Comparison of ENCODE assay signal across 12 mouse cellular contexts in genomic region chr4:136820069-136820522, GRCm38 (mm10). TPM values are rescaled to one million over a fixed set of nuclear protein-coding genes. Genes with fewer than 3 reads are reported as not detected.
DNase-seq lines count a peak whose midpoint lies in the region; ATAC-seq and TF ChIP-seq lines count a peak whose summit lies in the region.
"Had no signal": no experiment of that assay in that cellular context is flagged by ENCODE, and none has a peak within 500 bp of the region (broad histone marks: within the 10 kb centered on the region; RNA-seq: fewer than 3 reads in every experiment).

No protein-coding gene starts in this region.

- H3K9ac ChIP-seq in embryonic facial prominence, embryonic 12.5 days: no peak overlapping the region
- H3K9ac ChIP-seq in hindbrain, embryonic 15.5 days: no peak overlapping the region
- no peak overlapping the region for H3K9ac ChIP-seq in neural tube, embryonic 14.5 days (replicated peaks; ENCODE audit: low read depth, low read length)
- H3K9ac ChIP-seq in intestine, postnatal 0 days (ENCODE audit: low read depth, low read length): no peak overlapping the region
- no peak overlapping the region for H3K9ac ChIP-seq in heart, adult 2 months (ENCODE audit: low read depth, low read length)
- H3K9ac ChIP-seq: embryonic facial prominence, embryonic 15.5 days had no signal

- peak overlapping the region; percentile 56; the same call in 1 of the 2 replicates for H3K27ac ChIP-seq in embryonic facial prominence, embryonic 12.5 days
- H3K27ac ChIP-seq in hindbrain, embryonic 15.5 days (replicated peaks): peak overlapping the region; percentile 75
- peak overlapping the region; percentile 66 for H3K27ac ChIP-seq in neural tube, embryonic 14.5 days (ENCODE audit: low read depth, low read length)
- no peak overlapping the region for H3K27ac ChIP-seq in intestine, postnatal 0 days (ENCODE audit: low read depth, low read length)
- H3K27ac ChIP-seq in heart, adult 2 months: no peak overlapping the region
- H3K27ac ChIP-seq: embryonic facial prominence, embryonic 15.5 days had no signal

- intact Hi-C loops in heart, adult 2 months (cut with DNase I): no loop called here

- no peak for ATAC-seq in embryonic facial prominence, embryonic 12.5 days (ENCODE audit: insufficient number of reproducible peaks, insufficient read depth, low FRiP score, low TSS enrichment)
- ATAC-seq in hindbrain, embryonic 15.5 days (ENCODE audit: low FRiP score, low read depth): peak; percentile 50; the same call in 1 of the 2 replicates
- ATAC-seq in neural tube, embryonic 14.5 days (ENCODE audit: low read depth): peak; percentile 38; the same call in 1 of the 2 replicates
- ATAC-seq in intestine, postnatal 0 days: no peak

- H3K79me2 ChIP-seq in heart, adult 2 months (replicated peaks; ENCODE audit: control insufficient read depth, insufficient read depth, low read length): no peaks in the 10 kb centered on the region

- H3K4me1 ChIP-seq in embryonic facial prominence, embryonic 12.5 days: peaks cover 29% of the 10 kb centered on the region
- peaks cover 78% of the 10 kb centered on the region for H3K4me1 ChIP-seq in hindbrain, embryonic 15.5 days (replicated peaks)
- peaks cover 27% of the 10 kb centered on the region for H3K4me1 ChIP-seq in neural tube, embryonic 14.5 days (ENCODE audit: control insufficient read depth, insufficient read depth, low read length)
- H3K4me1 ChIP-seq in intestine, postnatal 0 days (replicated peaks; ENCODE audit: control insufficient read depth, insufficient read depth, low read length): 0 out of 2 replicates have a peak, but pooled peaks cover 7% of the 10 kb centered on the region
- H3K4me1 ChIP-seq in heart, adult 2 months (ENCODE audit: control insufficient read depth, insufficient read depth, low read length): no peaks in the 10 kb centered on the region

- H3K9me3 ChIP-seq in embryonic facial prominence, embryonic 12.5 days: no peaks in the 10 kb centered on the region
- no peaks in the 10 kb centered on the region for H3K9me3 ChIP-seq in hindbrain, embryonic 15.5 days
- no peaks in the 10 kb centered on the region for H3K9me3 ChIP-seq in neural tube, embryonic 14.5 days (ENCODE audit: control insufficient read depth, low read length)
- no peaks in the 10 kb centered on the region for H3K9me3 ChIP-seq in intestine, postnatal 0 days (ENCODE audit: control insufficient read depth)
- H3K9me3 ChIP-seq: embryonic facial prominence, embryonic 15.5 days had no signal

- no peak for TF ChIP-seq CTCF in intestine, postnatal 0 days (IDR thresholded peaks at IDR 0.05; ENCODE audit: low read depth)
- TF ChIP-seq CTCF in heart, adult 2 months (IDR thresholded peaks at IDR 0.05): no peak

- H3K4me3 ChIP-seq in embryonic facial prominence, embryonic 12.5 days: no peak overlapping the region
- no peak overlapping the region for H3K4me3 ChIP-seq in hindbrain, embryonic 15.5 days
- no peak overlapping the region for H3K4me3 ChIP-seq in neural tube, embryonic 14.5 days (ENCODE audit: low read depth, low read length)
- H3K4me3 ChIP-seq in intestine, postnatal 0 days (ENCODE audit: low read depth, low read length): no peak overlapping the region
- no peak overlapping the region for H3K4me3 ChIP-seq in heart, adult 2 months
- H3K4me3 ChIP-seq: embryonic facial prominence, embryonic 15.5 days had no signal

- TF ChIP-seq EP300 in heart, adult 2 months (IDR thresholded peaks at IDR 0.05; ENCODE audit: insufficient read depth, low read depth, low read length): no peak

- no peak for TF ChIP-seq POLR2A in heart, adult 2 months (IDR thresholded peaks at IDR 0.05; ENCODE audit: insufficient read depth, low read depth, low read length)

- H3K4me2 ChIP-seq in embryonic facial prominence, embryonic 12.5 days (replicated peaks): no peak overlapping the region
- H3K4me2 ChIP-seq in hindbrain, embryonic 15.5 days: no peak overlapping the region
- H3K4me2 ChIP-seq in neural tube, embryonic 14.5 days (ENCODE audit: low read depth, low read length): no peak overlapping the region
- H3K4me2 ChIP-seq in intestine, postnatal 0 days (replicated peaks; ENCODE audit: low read depth): no peak overlapping the region
- H3K4me2 ChIP-seq: embryonic facial prominence, embryonic 15.5 days had no signal

- H3K27me3 ChIP-seq in embryonic facial prominence, embryonic 12.5 days: no peaks in the 10 kb centered on the region
- H3K27me3 ChIP-seq in hindbrain, embryonic 15.5 days: no peaks in the 10 kb centered on the region
- no peaks in the 10 kb centered on the region for H3K27me3 ChIP-seq in neural tube, embryonic 14.5 days (ENCODE audit: control insufficient read depth, insufficient read depth, low read length)
- no peaks in the 10 kb centered on the region for H3K27me3 ChIP-seq in intestine, postnatal 0 days (replicated peaks; ENCODE audit: control insufficient read depth, insufficient read depth, low read length)
- peaks cover 1% of the 10 kb centered on the region; the same call in 1 of the 2 replicates for H3K27me3 ChIP-seq in heart, adult 2 months (ENCODE audit: control insufficient read depth, insufficient read depth, low read length)
- H3K27me3 ChIP-seq: embryonic facial prominence, embryonic 15.5 days had no signal

- H3K36me3 ChIP-seq in embryonic facial prominence, embryonic 12.5 days: no peaks in the 10 kb centered on the region
- H3K36me3 ChIP-seq in hindbrain, embryonic 15.5 days: no peaks in the 10 kb centered on the region
- no peaks in the 10 kb centered on the region for H3K36me3 ChIP-seq in neural tube, embryonic 14.5 days (ENCODE audit: control insufficient read depth, insufficient read depth, low read length)
- H3K36me3 ChIP-seq in intestine, postnatal 0 days (ENCODE audit: control insufficient read depth, insufficient read depth): no peaks in the 10 kb centered on the region; the same call in 1 of the 2 replicates
- no peaks in the 10 kb centered on the region for H3K36me3 ChIP-seq in heart, adult 2 months (ENCODE audit: control insufficient read depth, insufficient read depth, low read length)
- H3K36me3 ChIP-seq: embryonic facial prominence, embryonic 15.5 days had no signal

- peak; percentile 31 to 55 for DNase-seq in kidney, postnatal 4 days
- DNase-seq in kidney, postnatal 36 days: no peak
- no peak for DNase-seq in layer of hippocampus, adult 11-12 months (ENCODE audit: low spot score)
- DNase-seq in heart, adult 2 months: no peak
- DNase-seq: gastrocnemius, postnatal 36 days; heart, postnatal 4 days; right cerebral cortex, postnatal 14 days had no signal

- WGBS in embryonic facial prominence, embryonic 12.5 days: 30% methylated on average over 10 of the region's 10 CpGs
- WGBS in hindbrain, embryonic 15.5 days: 15% methylated on average over 10 of the region's 10 CpGs
- WGBS in neural tube, embryonic 14.5 days: 14% methylated on average over 10 of the region's 10 CpGs
- WGBS in intestine, postnatal 0 days: 61% methylated on average over 10 of the region's 10 CpGs
- WGBS in heart, adult 2 months: 62% methylated on average over 10 of the region's 10 CpGs

RNA-seq across cellular contexts. Expression of gene Ephb2, which starts 15.7 kb away (rescaled TPM):
- 17.1 and 20.7 TPM in 2 replicates for polyA plus RNA-seq in embryonic facial prominence, embryonic 12.5 days (2016; fragmentation: Nextera tagmentation; extraction: Ambion mirVana)
- 23.7 and 24.3 TPM in 2 replicates for polyA plus RNA-seq in hindbrain, embryonic 15.5 days (2015; fragmentation: Nextera tagmentation; extraction: Ambion mirVana)
- 19.6 and 24.7 TPM in 2 replicates for polyA plus RNA-seq in neural tube, embryonic 14.5 days (2014; fragmentation: Nextera tagmentation; extraction: Ambion mirVana)
- polyA plus RNA-seq in intestine, postnatal 0 days (2015; fragmentation: Nextera tagmentation; extraction: Ambion mirVana): 5.7 TPM in 2 replicates
- under 1 TPM; 0.73 to 0.77 TPM for total RNA-seq in heart, adult 2 months (2021)
- 0.96 and 1.2 TPM in 2 replicates for polyA plus RNA-seq in heart, adult 2 months (2012; rRNA removed)

Comparison
In these comparisons a context has a peak if more than half of its experiments do, and no peak if none do; other contexts are left out.
1. DNase-seq: peak in kidney, postnatal 4 days (2 of 2); none in kidney, postnatal 36 days (0 of 2), layer of hippocampus, adult 11-12 months (single experiment) and heart, adult 2 months (0 of 2).
2. ATAC-seq: peak in hindbrain, embryonic 15.5 days (single experiment) and neural tube, embryonic 14.5 days (single experiment); none in embryonic facial prominence, embryonic 12.5 days (single experiment) and intestine, postnatal 0 days (single experiment).
3. H3K27ac ChIP-seq: peak in embryonic facial prominence, embryonic 12.5 days (single experiment), hindbrain, embryonic 15.5 days (single experiment) and neural tube, embryonic 14.5 days (single experiment); none in intestine, postnatal 0 days (single experiment) and heart, adult 2 months (single experiment).